Mouse (Mus musculus): Measurements from ENCODE around the gene Sh2d5. TPM values are rescaled to one million over a fixed set of nuclear protein-coding genes. Genes with fewer than 3 reads are reported as not detected.

The Sh2d5 gene
- polyA plus RNA-seq, 1 experiment: 0.41 TPM

GRCm38 (mm10) chr4:138222396-138222795 is 27.8 kb upstream of the Sh2d5 start:
- Histone ChIP-seq H3K27me3 (ENCODE audit: control insufficient read depth, insufficient read depth, low read length) (no peaks in the 10 kb centered on the region), H3K27ac (ENCODE audit: insufficient read depth, low read depth, low read length) (no peak overlapping the region), H3K36me3 (ENCODE audit: control insufficient read depth, insufficient read depth, low read length) (peaks cover 44% of the 10 kb centered on the region), H3K4me1 (ENCODE audit: control insufficient read depth, insufficient read depth, insufficient read length, low read length) (peaks cover 8% of the 10 kb centered on the region), H3K4me3 (ENCODE audit: low read depth, low read length) (no peak overlapping the region)
- TF ChIP-seq POLR2A (IDR thresholded peaks at IDR 0.05; ENCODE audit: low read depth, low read length): no peak
- no peak for TF ChIP-seq CTCF (IDR thresholded peaks at IDR 0.05; ENCODE audit: extremely low read depth, insufficient read length, insufficient replicate concordance, low read depth, low read length)
- 78% methylated on average over 5 of the region's 5 CpGs for WGBS

- peaks cover 4% of the 10 kb centered on the region; the same call in 1 of the 2 replicates for H3K4me1 ChIP-seq (ENCODE audit: control insufficient read depth, insufficient read depth, insufficient read length, low read length)
- H3K27me3 ChIP-seq (ENCODE audit: control insufficient read depth, insufficient read depth, low read length): no peaks in the 10 kb centered on the region
- WGBS: 78% methylated on average over 10 of the region's 10 CpGs
- H3K4me3 ChIP-seq (ENCODE audit: low read depth, low read length): no peak overlapping the region
- TF ChIP-seq POLR2A (IDR thresholded peaks at IDR 0.05; ENCODE audit: low read depth, low read length) (no peak), CTCF (IDR thresholded peaks at IDR 0.05; ENCODE audit: extremely low read depth, insufficient read length, insufficient replicate concordance, low read depth, low read length) (no peak)
- no peak overlapping the region for H3K27ac ChIP-seq (ENCODE audit: insufficient read depth, low read depth, low read length)
- peaks cover 54% of the 10 kb centered on the region for H3K36me3 ChIP-seq (ENCODE audit: control insufficient read depth, insufficient read depth, low read length)
Measured at GRCm38 (mm10) chr4:138223623-138224022, 26.6 kb upstream of the Sh2d5 start.

GRCm38 (mm10) chr4:138246756-138247665 is 3.2 kb upstream of the Sh2d5 start:
- Histone ChIP-seq H3K27ac (ENCODE audit: insufficient read depth, low read depth, low read length) (no peak overlapping the region), H3K36me3 (ENCODE audit: control insufficient read depth, insufficient read depth, low read length) (peaks cover 37% of the 10 kb centered on the region), H3K4me3 (ENCODE audit: low read depth, low read length) (no peak overlapping the region), H3K27me3 (ENCODE audit: control insufficient read depth, insufficient read depth, low read length) (peaks cover 14% of the 10 kb centered on the region), H3K4me1 (ENCODE audit: control insufficient read depth, insufficient read depth, insufficient read length, low read length) (peaks cover 18% of the 10 kb centered on the region)
- WGBS: 74% methylated on average over 27 of the region's 27 CpGs
- TF ChIP-seq CTCF (IDR thresholded peaks at IDR 0.05; ENCODE audit: extremely low read depth, insufficient read length, insufficient replicate concordance, low read depth, low read length): no peak

- 2% methylated on average over 14 of the region's 14 CpGs for WGBS
- Histone ChIP-seq H3K36me3 (ENCODE audit: control insufficient read depth, insufficient read depth, low read length) (0 out of 2 replicates have a peak, but pooled peaks cover 3% of the 10 kb centered on the region), H3K4me3 (ENCODE audit: low read depth, low read length) (peak overlapping the region; percentile 27), H3K27ac (ENCODE audit: insufficient read depth, low read depth, low read length) (no peak overlapping the region), H3K4me1 (ENCODE audit: control insufficient read depth, insufficient read depth, insufficient read length, low read length) (peaks cover 18% of the 10 kb centered on the region), H3K27me3 (ENCODE audit: control insufficient read depth, insufficient read depth, low read length) (peaks cover 16% of the 10 kb centered on the region)
- TF ChIP-seq CTCF (IDR thresholded peaks at IDR 0.05; ENCODE audit: extremely low read depth, insufficient read length, insufficient replicate concordance, low read depth, low read length) (no peak), POLR2A (IDR thresholded peaks at IDR 0.05; ENCODE audit: low read depth, low read length) (no peak)
Measured at GRCm38 (mm10) chr4:138251819-138252218, 1.6 kb downstream of the Sh2d5 start.

- Histone ChIP-seq H3K27ac (ENCODE audit: insufficient read depth, low read depth, low read length) (no peak overlapping the region), H3K4me1 (ENCODE audit: control insufficient read depth, insufficient read depth, insufficient read length, low read length) (peaks cover 18% of the 10 kb centered on the region), H3K4me3 (ENCODE audit: low read depth, low read length) (no peak overlapping the region), H3K36me3 (ENCODE audit: control insufficient read depth, insufficient read depth, low read length) (no peaks in the 10 kb centered on the region), H3K27me3 (ENCODE audit: control insufficient read depth, insufficient read depth, low read length) (peaks cover 16% of the 10 kb centered on the region)
- TF ChIP-seq CTCF (IDR thresholded peaks at IDR 0.05; ENCODE audit: extremely low read depth, insufficient read length, insufficient replicate concordance, low read depth, low read length) (no peak), POLR2A (IDR thresholded peaks at IDR 0.05; ENCODE audit: low read depth, low read length) (no peak)
- WGBS: 48% methylated on average over 5 of the region's 5 CpGs
Measured at GRCm38 (mm10) chr4:138252231-138252630, 2.0 kb downstream of the Sh2d5 start.

GRCm38 (mm10) chr4:138257116-138257687 is 7.0 kb downstream of the Sh2d5 start:
- no peak overlapping the region for H3K4me3 ChIP-seq (ENCODE audit: low read depth, low read length)
- no peaks in the 10 kb centered on the region for H3K36me3 ChIP-seq (ENCODE audit: control insufficient read depth, insufficient read depth, low read length)
- H3K4me1 ChIP-seq (ENCODE audit: control insufficient read depth, insufficient read depth, insufficient read length, low read length): peaks cover 4% of the 10 kb centered on the region
- peaks cover under 1% of the 10 kb centered on the region; the same call in 1 of the 2 replicates for H3K27me3 ChIP-seq (ENCODE audit: control insufficient read depth, insufficient read depth, low read length)
- WGBS: 77% methylated on average over 22 of the region's 22 CpGs
- TF ChIP-seq CTCF (IDR thresholded peaks at IDR 0.05; ENCODE audit: extremely low read depth, insufficient read length, insufficient replicate concordance, low read depth, low read length): no peak
- TF ChIP-seq POLR2A (IDR thresholded peaks at IDR 0.05; ENCODE audit: low read depth, low read length): no peak
- no peak overlapping the region for H3K27ac ChIP-seq (ENCODE audit: insufficient read depth, low read depth, low read length)

- peaks cover 5% of the 10 kb centered on the region; the same call in 1 of the 2 replicates for H3K27me3 ChIP-seq (ENCODE audit: control insufficient read depth, insufficient read depth, low read length)
- no peak overlapping the region for H3K4me3 ChIP-seq (ENCODE audit: low read depth, low read length)
- WGBS: 78% methylated on average over 7 of the region's 7 CpGs
- H3K36me3 ChIP-seq (ENCODE audit: control insufficient read depth, insufficient read depth, low read length): no peaks in the 10 kb centered on the region
- H3K4me1 ChIP-seq (ENCODE audit: control insufficient read depth, insufficient read depth, insufficient read length, low read length): peaks cover 9% of the 10 kb centered on the region
- H3K27ac ChIP-seq (ENCODE audit: insufficient read depth, low read depth, low read length): no peak overlapping the region
- TF ChIP-seq POLR2A (IDR thresholded peaks at IDR 0.05; ENCODE audit: low read depth, low read length) (no peak), CTCF (IDR thresholded peaks at IDR 0.05; ENCODE audit: extremely low read depth, insufficient read length, insufficient replicate concordance, low read depth, low read length) (no peak)
Measured at GRCm38 (mm10) chr4:138258663-138259062, 8.5 kb downstream of the Sh2d5 start.
